In the genomic region with DNA sequence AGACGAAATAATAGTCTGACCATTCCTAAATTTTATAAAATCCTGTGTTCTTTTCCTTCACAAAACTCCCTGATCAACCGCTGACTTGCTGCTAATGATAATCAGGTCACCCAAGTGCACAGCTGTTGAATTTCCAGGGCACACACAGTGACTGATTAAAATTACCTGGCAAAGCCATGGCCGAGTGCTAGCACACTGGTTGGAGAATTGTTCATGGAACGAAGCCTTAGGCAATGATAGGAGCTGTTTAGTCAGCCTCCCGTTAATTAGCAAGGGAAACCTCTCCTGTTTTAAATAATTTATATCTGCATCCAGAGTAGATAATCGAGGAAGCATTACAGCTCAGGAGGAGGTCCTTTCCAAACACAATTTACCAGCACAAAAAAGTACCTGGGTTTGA, we compare ENCODE assay signal across 19 mouse cellular contexts.
DNase-seq lines count a peak whose midpoint lies in the region; ATAC-seq and TF ChIP-seq lines count a peak whose summit lies in the region.
"Had no signal": no experiment of that assay in that cellular context is flagged by ENCODE, and none has a peak within 500 bp of the region (broad histone marks: within the 10 kb centered on the region; RNA-seq: fewer than 3 reads in every experiment).

No protein-coding gene starts in this region.

- TF ChIP-seq POLR2A in kidney, adult 2 months (IDR thresholded peaks at IDR 0.05; ENCODE audit: low read depth, low read length): no peak
- TF ChIP-seq POLR2A in embryonic fibroblast, embryonic 13.5 days (IDR thresholded peaks at IDR 0.05; ENCODE audit: low read depth, low read length): no peak

- no peak overlapping the region for H3K9ac ChIP-seq in neural tube, embryonic 13.5 days
- H3K9ac ChIP-seq: heart, embryonic 13.5 days; liver, embryonic 15.5 days had no signal

- TF ChIP-seq CTCF in kidney, adult 2 months (conservative IDR thresholded peaks at IDR 0.05; ENCODE audit: insufficient read depth, insufficient read length, low read depth, low read length): no peak
- TF ChIP-seq CTCF in embryonic fibroblast, embryonic 13.5 days (IDR thresholded peaks at IDR 0.05; ENCODE audit: borderline replicate concordance, insufficient read depth, low read length): no peak

- no peaks in the 10 kb centered on the region for H3K4me1 ChIP-seq in kidney, adult 2 months (ENCODE audit: control insufficient read depth, insufficient read depth, low read length)
- H3K4me1 ChIP-seq in embryonic fibroblast, embryonic 13.5 days (ENCODE audit: control insufficient read depth, insufficient read depth, low read length): peaks cover 2% of the 10 kb centered on the region
- peaks cover 17% of the 10 kb centered on the region for H3K4me1 ChIP-seq in neural tube, embryonic 13.5 days (replicated peaks)
- H3K4me1 ChIP-seq: heart, embryonic 13.5 days; liver, embryonic 15.5 days had no signal

- no peaks in the 10 kb centered on the region; the same call in 1 of the 2 replicates for H3K27me3 ChIP-seq in kidney, adult 2 months (replicated peaks; ENCODE audit: control insufficient read depth, insufficient read depth, low read length)
- H3K27me3 ChIP-seq in neural tube, embryonic 13.5 days: no peaks in the 10 kb centered on the region
- H3K27me3 ChIP-seq: heart, embryonic 13.5 days; liver, embryonic 15.5 days; Patski had no signal

- H3K4me3 ChIP-seq in kidney, adult 2 months (ENCODE audit: insufficient read depth, low read depth, low read length): no peak overlapping the region
- no peak overlapping the region for H3K4me3 ChIP-seq in embryonic fibroblast, embryonic 13.5 days (ENCODE audit: insufficient read depth, low read length)
- no peak overlapping the region for H3K4me3 ChIP-seq in neural tube, embryonic 13.5 days
- H3K4me3 ChIP-seq: heart, embryonic 13.5 days; liver, embryonic 15.5 days had no signal

- H3K4me2 ChIP-seq in neural tube, embryonic 13.5 days: no peak overlapping the region
- H3K4me2 ChIP-seq: heart, embryonic 13.5 days; liver, embryonic 15.5 days had no signal

- 48% methylated on average over 6 of the region's 6 CpGs for WGBS in kidney, adult 2 months
- WGBS in neural tube, embryonic 13.5 days: 45% methylated on average over 6 of the region's 6 CpGs

- DNase-seq in cerebellum, postnatal 14 days: peak; percentile 4 to 19
- no peak for DNase-seq in cerebellum, postnatal 4 days (ENCODE audit: low spot score in 2 of 2)
- peak; percentile 2 for DNase-seq in kidney, adult 2 months
- no peak for DNase-seq in kidney, adult 11 months
- no peak for DNase-seq in urinary bladder, postnatal 25 days (ENCODE audit: low spot score)
- DNase-seq: B cell, adult 2 months; cerebellum, adult 9-10 months; heart, postnatal 4 days; kidney, adult 18-20 months; kidney, postnatal 4 days; lung, postnatal 10 days; thymus, postnatal 4 days had no signal

- peak; percentile 63 for ATAC-seq in neural tube, embryonic 13.5 days (ENCODE audit: low read depth)
- no peak for ATAC-seq in monocyte, adult 5-6 weeks (replicated peaks; ENCODE audit: insufficient number of reproducible peaks, low FRiP score, low TSS enrichment, poor library complexity, severe bottlenecking)
- ATAC-seq: Patski had no signal

- no peaks in the 10 kb centered on the region for H3K9me3 ChIP-seq in neural tube, embryonic 13.5 days
- H3K9me3 ChIP-seq: heart, embryonic 13.5 days; liver, embryonic 15.5 days had no signal

- no peak overlapping the region for H3K27ac ChIP-seq in kidney, adult 2 months (ENCODE audit: insufficient read depth, low read depth, low read length)
- peak overlapping the region; percentile 42 for H3K27ac ChIP-seq in embryonic fibroblast, embryonic 13.5 days (ENCODE audit: insufficient read depth, low read length)
- H3K27ac ChIP-seq in neural tube, embryonic 13.5 days (replicated peaks): 0 out of 2 replicates have a peak overlapping the region, but pooled peaks have one; percentile 29
- H3K27ac ChIP-seq: heart, embryonic 13.5 days; liver, embryonic 15.5 days; stomach, postnatal 0 days had no signal

- H3K36me3 ChIP-seq in kidney, adult 2 months (ENCODE audit: control insufficient read depth, insufficient read depth, low read length): no peaks in the 10 kb centered on the region
- H3K36me3 ChIP-seq in neural tube, embryonic 13.5 days: no peaks in the 10 kb centered on the region
- H3K36me3 ChIP-seq: heart, embryonic 13.5 days; liver, embryonic 15.5 days had no signal

Comparison
In these comparisons a context has a peak if more than half of its experiments do, and no peak if none do; other contexts are left out.
1. DNase-seq: peak in cerebellum, postnatal 14 days (2 of 2) and kidney, adult 2 months (single experiment); none in cerebellum, postnatal 4 days (0 of 2), kidney, adult 11 months (single experiment) and urinary bladder, postnatal 25 days (single experiment).